Mouse (Mus musculus) olfactory bulb, adult 2 months (tissue): ENCODE measurements around the gene Csrnp3.

Experiments used
- CTCF ChIP-seq: fragments of 200-500 bp; IDR thresholded peaks from 2 replicates; pipeline ENCODE4 v1.5.1; 2012; ENCODE audit warnings: low read depth, mild to moderate bottlenecking, low read length, moderate library complexity; ENCODE audit not compliant: insufficient read depth
- POLR2A ChIP-seq: fragments of 200-500 bp; IDR thresholded peaks from 2 replicates; pipeline ENCODE4 v1.6.1; 2012; ENCODE audit warnings: mild to moderate bottlenecking, low read depth, low read length, moderate library complexity; ENCODE audit not compliant: insufficient read depth

DNA sequence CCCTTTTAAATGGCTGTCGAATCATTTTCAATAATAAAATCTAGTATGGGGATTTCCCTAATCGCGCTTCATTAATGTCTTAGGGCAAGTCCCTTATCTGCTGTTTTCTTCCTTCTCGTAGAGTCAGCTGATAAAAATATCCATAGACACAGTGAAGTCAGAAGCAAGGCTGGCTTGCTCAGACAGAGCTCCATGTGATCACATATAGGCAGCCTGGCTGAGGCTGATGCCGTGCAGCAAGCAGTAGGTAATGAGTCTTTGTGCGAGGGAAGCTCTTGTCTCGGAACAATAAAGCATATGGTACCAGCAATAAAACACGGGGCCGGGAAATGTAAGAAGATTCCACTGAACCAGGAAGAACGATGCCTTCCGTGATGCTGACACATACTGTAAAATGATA lies 84.4 kb downstream of the Csrnp3 start:
- TF ChIP-seq CTCF (no peak), POLR2A (no peak)
